Mouse (Mus musculus) monocyte, adult 59 days (primary cell): ENCODE data around the gene Arid2. TPM values are rescaled to one million over a fixed set of nuclear protein-coding genes. Genes with fewer than 3 reads are reported as not detected.

Experiments
- total RNA-seq, 2 experiments: library from RNA; stranded (reverse); gene quantifications; one replicate each; pipeline ENCODE4 v1.2.4; 2023

Gene Arid2
- total RNA-seq, result 10 to 100 TPM; 47.1 to 48.6 TPM

DNA sequence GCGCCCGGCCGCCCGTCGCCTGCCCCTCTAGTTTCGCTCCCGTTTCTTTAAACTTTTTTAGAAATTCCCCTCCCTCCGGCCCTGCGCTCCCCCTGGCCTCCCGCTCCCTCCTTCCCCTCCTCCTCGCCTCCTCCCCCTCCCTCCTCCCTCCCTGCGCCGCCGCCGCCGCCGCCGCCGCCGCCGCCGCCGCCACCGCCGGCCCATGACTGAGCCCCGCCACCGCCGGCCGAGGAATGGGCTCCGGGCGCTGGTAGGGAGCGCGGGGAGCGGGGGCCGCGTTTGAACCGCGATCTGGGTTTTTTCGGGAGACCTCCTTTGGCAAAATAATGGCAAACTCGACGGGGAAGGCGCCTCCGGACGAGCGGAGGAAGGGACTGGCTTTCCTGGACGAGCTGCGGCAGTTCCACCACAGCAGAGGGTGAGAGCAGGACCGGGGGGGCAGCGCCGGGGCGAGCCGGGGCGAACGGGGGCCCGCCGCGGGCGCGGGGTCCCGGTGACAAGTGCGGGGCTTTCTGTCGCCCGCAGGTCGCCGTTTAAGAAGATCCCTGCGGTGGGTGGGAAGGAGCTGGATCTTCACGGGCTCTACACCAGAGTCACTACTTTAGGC lies at the start of gene Arid2:
Gene Arid2 (plus strand): TSS at position 150 of the 607 bp plus-strand sequence.

Other genes starting within 250 kb of the Arid2 start
- gene Scaf11, start 173.3 kb downstream of the Arid2 start, total RNA-seq, result 10 to 100 TPM; 78.8 to 85.4 TPM